In genomic region chr10:78221315-78221714, GRCm38 (mm10) we compare ENCODE assay signal across 28 mouse cellular contexts. TPM values are rescaled to one million over a fixed set of nuclear protein-coding genes. Genes with fewer than 3 reads are reported as not detected.
A peak's percentile ranks its signal among the peaks of the same experiment; 100 is the strongest.
DNase-seq lines count a peak whose midpoint lies in the region; ATAC-seq and TF ChIP-seq lines count a peak whose summit lies in the region.
"Had no signal": no experiment of that assay in that cellular context is flagged by ENCODE, and none has a peak within 500 bp of the region (broad histone marks: within the 10 kb centered on the region; RNA-seq: fewer than 3 reads in every experiment).

No protein-coding gene starts in this region.

- TF ChIP-seq CTCF in layer of hippocampus, adult 2 months (conservative IDR thresholded peaks at IDR 0.05) = no peak
- TF ChIP-seq CTCF in liver, postnatal 0 days (IDR thresholded peaks at IDR 0.05; ENCODE audit: low read depth) = no peak

- no peak overlapping the region for H3K4me3 ChIP-seq in layer of hippocampus, adult 2 months
- no peak overlapping the region for H3K4me3 ChIP-seq in liver, embryonic 12.5 days
- H3K4me3 ChIP-seq in liver, postnatal 0 days (ENCODE audit: low read depth, low read length) = no peak overlapping the region
- H3K4me3 ChIP-seq: embryonic facial prominence, embryonic 10.5 days; embryonic facial prominence, embryonic 13.5 days; erythroblast, embryonic 14.5 days; forebrain, embryonic 12.5 days; forebrain, embryonic 15.5 days; gastrocnemius, adult 2 months; hindbrain, embryonic 12.5 days; hindbrain, embryonic 15.5 days had no signal

- no peaks in the 10 kb centered on the region for H3K9me3 ChIP-seq in liver, embryonic 12.5 days (replicated peaks)
- no peaks in the 10 kb centered on the region for H3K9me3 ChIP-seq in liver, postnatal 0 days (ENCODE audit: low read length)
- H3K9me3 ChIP-seq: embryonic facial prominence, embryonic 10.5 days; embryonic facial prominence, embryonic 13.5 days; forebrain, embryonic 12.5 days; forebrain, embryonic 15.5 days; G1E; hindbrain, embryonic 12.5 days; hindbrain, embryonic 15.5 days had no signal

- H3K4me2 ChIP-seq in liver, embryonic 12.5 days = no peak overlapping the region
- no peak overlapping the region for H3K4me2 ChIP-seq in liver, postnatal 0 days (ENCODE audit: low read depth, low read length)
- H3K4me2 ChIP-seq: embryonic facial prominence, embryonic 13.5 days; forebrain, embryonic 12.5 days; forebrain, embryonic 15.5 days; heart, embryonic 11.5 days; hindbrain, embryonic 12.5 days; hindbrain, embryonic 15.5 days had no signal

- peaks cover 46% of the 10 kb centered on the region for H3K4me1 ChIP-seq in liver, embryonic 12.5 days
- peaks cover 8% of the 10 kb centered on the region; the same call in 1 of the 2 replicates for H3K4me1 ChIP-seq in liver, postnatal 0 days (ENCODE audit: insufficient read depth)
- H3K4me1 ChIP-seq: embryonic facial prominence, embryonic 10.5 days; embryonic facial prominence, embryonic 13.5 days; forebrain, embryonic 12.5 days; forebrain, embryonic 15.5 days; hindbrain, embryonic 12.5 days; hindbrain, embryonic 15.5 days had no signal

- DNase-seq in layer of hippocampus, adult 2 months (ENCODE audit: low spot score in 2 of 2) = peak in 1 of 2 experiments; percentile 37
- DNase-seq in layer of hippocampus, adult 8-10 months (ENCODE audit: low spot score in 2 of 2) = no peak
- no peak for DNase-seq in liver, postnatal 0 days
- DNase-seq in right cerebral cortex, adult 2 months (ENCODE audit: low spot score in 2 of 2) = peak; percentile 31 to 50
- DNase-seq in right cerebral cortex, postnatal 10 days (ENCODE audit: low spot score in 2 of 2) = no peak
- DNase-seq: adrenal gland, postnatal 10 days; adrenal gland, postnatal 36 days; B cell, adult 2 months; cerebellum, adult 11 months; cerebellum, adult 8-10 months; cerebellum, postnatal 10 days; cerebellum, postnatal 36 days; embryo, embryonic 11 days; gastrocnemius, adult 2 months; gastrocnemius, postnatal 14 days; heart, adult 11 months had no signal

- WGBS in liver, embryonic 12.5 days (ENCODE audit: insufficient replicate concordance) = 87% methylated on average over 7 of the region's 7 CpGs
- WGBS in liver, postnatal 0 days (ENCODE audit: insufficient replicate concordance) = 91% methylated on average over 7 of the region's 7 CpGs

- TF ChIP-seq EP300 in liver, postnatal 0 days (IDR thresholded peaks at IDR 0.05; ENCODE audit: low read depth) = no peak

- no peak for ATAC-seq in liver, embryonic 12.5 days
- ATAC-seq in liver, postnatal 0 days = no peak
- ATAC-seq: forebrain, embryonic 15.5 days; Patski had no signal

- H3K9ac ChIP-seq in liver, embryonic 12.5 days = no peak overlapping the region
- H3K9ac ChIP-seq in liver, postnatal 0 days (replicated peaks) = no peak overlapping the region
- H3K9ac ChIP-seq: embryonic facial prominence, embryonic 13.5 days; forebrain, embryonic 12.5 days; forebrain, embryonic 15.5 days; hindbrain, embryonic 12.5 days; hindbrain, embryonic 15.5 days had no signal

- H3K36me3 ChIP-seq in liver, embryonic 12.5 days = peaks cover 91% of the 10 kb centered on the region
- H3K36me3 ChIP-seq in liver, postnatal 0 days (replicated peaks; ENCODE audit: insufficient read depth, low read length) = peaks cover 72% of the 10 kb centered on the region

- H3K27me3 ChIP-seq in liver, embryonic 12.5 days (replicated peaks) = no peaks in the 10 kb centered on the region
- H3K27me3 ChIP-seq in liver, postnatal 0 days (ENCODE audit: insufficient read depth, low read length) = no peaks in the 10 kb centered on the region
- H3K27me3 ChIP-seq: CH12.LX; embryonic facial prominence, embryonic 13.5 days; forebrain, embryonic 12.5 days; forebrain, embryonic 15.5 days; hindbrain, embryonic 12.5 days; hindbrain, embryonic 15.5 days; Patski had no signal

- H3K27ac ChIP-seq in layer of hippocampus, adult 2 months = peak overlapping the region; percentile 76
- peak overlapping the region; percentile 37; the same call in 1 of the 2 replicates for H3K27ac ChIP-seq in liver, embryonic 12.5 days
- no peak overlapping the region for H3K27ac ChIP-seq in liver, postnatal 0 days (ENCODE audit: low read depth)
- H3K27ac ChIP-seq: embryonic facial prominence, embryonic 10.5 days; embryonic facial prominence, embryonic 13.5 days; forebrain, embryonic 12.5 days; forebrain, embryonic 15.5 days; hindbrain, embryonic 12.5 days; hindbrain, embryonic 15.5 days had no signal

RNA-seq across cellular contexts. Expression of gene Trappc10, which starts 23.1 kb away (rescaled TPM):
- total RNA-seq in layer of hippocampus, adult 2 months (2021) = 10 to 100 TPM; 83.4 to 84.1 TPM
- 10 to 100 TPM; 74.1 to 95.5 (median 86.6) TPM for total RNA-seq in layer of hippocampus, adult 8-10 months (2022)
- polyA plus RNA-seq in liver, embryonic 12.5 days (2016; fragmentation: Nextera tagmentation; extraction: Ambion mirVana) = 21.9 and 24.5 TPM in 2 replicates
- 13.9 and 14.7 TPM in 2 replicates for polyA plus RNA-seq in liver, postnatal 0 days (2015; fragmentation: Nextera tagmentation; extraction: Ambion mirVana)

RNA-seq across cellular contexts. Expression of gene Pwp2, which starts 36.4 kb away (rescaled TPM):
- 10 to 100 TPM; 19.7 to 19.9 TPM for total RNA-seq in layer of hippocampus, adult 2 months (2021)
- 10 to 100 TPM; 19.6 to 22.1 (median 20.3) TPM for total RNA-seq in layer of hippocampus, adult 8-10 months (2022)
- polyA plus RNA-seq in liver, embryonic 12.5 days (2016; fragmentation: Nextera tagmentation; extraction: Ambion mirVana) = 23.9 and 25.5 TPM in 2 replicates
- polyA plus RNA-seq in liver, postnatal 0 days (2015; fragmentation: Nextera tagmentation; extraction: Ambion mirVana) = 5.3 and 6.1 TPM in 2 replicates

RNA-seq across cellular contexts. Expression of gene D10Jhu81e, which starts 51.7 kb away (rescaled TPM):
- total RNA-seq in layer of hippocampus, adult 2 months (2021) = 100 to 1,000 TPM; 124 to 134 TPM
- 100 to 1,000 TPM; 120 to 134 (median 127) TPM for total RNA-seq in layer of hippocampus, adult 8-10 months (2022)
- 17.1 and 19.4 TPM in 2 replicates for polyA plus RNA-seq in liver, embryonic 12.5 days (2016; fragmentation: Nextera tagmentation; extraction: Ambion mirVana)
- 20.8 and 23.9 TPM in 2 replicates for polyA plus RNA-seq in liver, postnatal 0 days (2015; fragmentation: Nextera tagmentation; extraction: Ambion mirVana)

Comparison
In these comparisons a context has a peak if more than half of its experiments do, and no peak if none do; other contexts are left out.
1. DNase-seq: peak in right cerebral cortex, adult 2 months (2 of 2); none in layer of hippocampus, adult 8-10 months (0 of 2), liver, postnatal 0 days (single experiment) and right cerebral cortex, postnatal 10 days (0 of 2).